Mouse (Mus musculus): ENCODE measurements around the gene Sftpa1. TPM values are rescaled to one million over a fixed set of nuclear protein-coding genes. Genes with fewer than 3 reads are reported as not detected.

The Sftpa1 gene
- polyA plus RNA-seq, 1 experiment = not detected

- TF ChIP-seq GATA1 (IDR thresholded peaks at IDR 0.05; ENCODE audit: low read length) = no peak
Observed at GRCm38 (mm10) chr14:41140686-41141085, 9.1 kb downstream of the Sftpa1 start.

GRCm38 (mm10) chr14:41146035-41146434 is 14.5 kb downstream of the Sftpa1 start:
- no peak for TF ChIP-seq GATA1 (IDR thresholded peaks at IDR 0.05; ENCODE audit: low read length)

GRCm38 (mm10) chr14:41146922-41147321 is 15.3 kb downstream of the Sftpa1 start:
- no peak for TF ChIP-seq GATA1 (IDR thresholded peaks at IDR 0.05; ENCODE audit: low read length)

GRCm38 (mm10) chr14:41147356-41147755 is 15.8 kb downstream of the Sftpa1 start:
- TF ChIP-seq GATA1 (IDR thresholded peaks at IDR 0.05; ENCODE audit: low read length) = no peak

GRCm38 (mm10) chr14:41151220-41151898 is 19.8 kb downstream of the Sftpa1 start, which contains the start of gene Mbl1:
TSS of gene Mbl1 (plus strand) at chr14:41151458.
- TF ChIP-seq GATA1 (IDR thresholded peaks at IDR 0.05; ENCODE audit: low read length) = no peak

- no peak for TF ChIP-seq GATA1 (IDR thresholded peaks at IDR 0.05; ENCODE audit: low read length)
Observed at GRCm38 (mm10) chr14:41160076-41160475, 28.5 kb downstream of the Sftpa1 start.

- TF ChIP-seq GATA1 (IDR thresholded peaks at IDR 0.05; ENCODE audit: low read length) = no peak
Observed at GRCm38 (mm10) chr14:41160743-41161142, 29.2 kb downstream of the Sftpa1 start.

- no peak for TF ChIP-seq GATA1 (IDR thresholded peaks at IDR 0.05; ENCODE audit: low read length)
Observed at GRCm38 (mm10) chr14:41162663-41163062, 31.1 kb downstream of the Sftpa1 start.

- TF ChIP-seq GATA1 (IDR thresholded peaks at IDR 0.05; ENCODE audit: low read length) = no peak
Observed at GRCm38 (mm10) chr14:41167278-41167677, 35.7 kb downstream of the Sftpa1 start.

- TF ChIP-seq GATA1 (IDR thresholded peaks at IDR 0.05; ENCODE audit: low read length) = no peak
Observed at GRCm38 (mm10) chr14:41168567-41168966, 37.0 kb downstream of the Sftpa1 start.

GRCm38 (mm10) chr14:41170514-41170913 is 38.9 kb downstream of the Sftpa1 start:
- no peak for TF ChIP-seq GATA1 (IDR thresholded peaks at IDR 0.05; ENCODE audit: low read length)

- TF ChIP-seq GATA1 (IDR thresholded peaks at IDR 0.05; ENCODE audit: low read length) = no peak
Observed at GRCm38 (mm10) chr14:41174802-41175201, 43.2 kb downstream of the Sftpa1 start.

- no peak for TF ChIP-seq GATA1 (IDR thresholded peaks at IDR 0.05; ENCODE audit: low read length)
Observed at GRCm38 (mm10) chr14:41185059-41185821, 53.7 kb downstream of the Sftpa1 start, which contains the start of gene Sftpd. TSS of gene Sftpd (minus strand) at chr14:41185149.

Other genes starting within 250 kb of the Sftpa1 start
- gene Sh2d4b, start 238.5 kb upstream of the Sftpa1 start, polyA plus RNA-seq (2012) = not detected in 2 replicates
- 4.9 and 7.9 TPM in 2 replicates for gene Tspan14, start 165.0 kb upstream of the Sftpa1 start, polyA plus RNA-seq (2012)
- 13.4 and 16.4 TPM in 2 replicates for gene Fam213a, start 118.0 kb upstream of the Sftpa1 start, polyA plus RNA-seq (2012)
- not detected in 2 replicates for gene Dydc2, start 62.6 kb upstream of the Sftpa1 start, polyA plus RNA-seq (2012)
- gene Dydc1, start 58.9 kb upstream of the Sftpa1 start, polyA plus RNA-seq (2012) = not detected in 2 replicates
- gene Mat1a, start 26.7 kb upstream of the Sftpa1 start, polyA plus RNA-seq (2012) = not detected in 2 replicates
- gene Mbl1, start 19.7 kb downstream of the Sftpa1 start, polyA plus RNA-seq (2012) = not detected in 2 replicates
- gene Sftpd, start 53.4 kb downstream of the Sftpa1 start, polyA plus RNA-seq (2012) = not detected in 2 replicates
- not detected in 2 replicates for gene Gm2832, start 147.0 kb downstream of the Sftpa1 start, polyA plus RNA-seq (2012)
- gene Gm5798, start 216.8 kb downstream of the Sftpa1 start, polyA plus RNA-seq (2012) = not detected in 2 replicates